Mouse (Mus musculus) kidney, embryonic 16.5 days (tissue): ENCODE measurements at regions not wholly inside any gene's neighbourhood (a gene's known extent, or its start where the extent isn't known, plus 50 kb on each side); places are given as distances from the start of the nearest gene placed in this dataset.
A peak's percentile ranks its signal among the peaks of the same experiment; 100 is the strongest.

Experiments used
- ATAC-seq: fragments of 200-750 bp; cut with Nextera tagmentation; 2 replicates; pipeline ENCODE4 v1.8.0; 2017; ENCODE audit warnings: moderate TSS enrichment; ENCODE audit not compliant: low FRiP score, low TSS enrichment
- H3K27ac ChIP-seq: fragments of 300-500 bp; sonication (generic); 2 replicates; pipeline ENCODE4 v1.5.1; 2014; ENCODE audit warnings: low read length
- H3K27me3 ChIP-seq: fragments of 300-500 bp; sonication (generic); 2 replicates; pipeline ENCODE4 v1.6.1; 2014; ENCODE audit warnings: low read length, control low read depth, mixed read lengths; ENCODE audit not compliant: insufficient read depth
- H3K36me3 ChIP-seq: fragments of 300-500 bp; sonication (generic); 2 replicates; pipeline ENCODE4 v1.6.1; 2014; ENCODE audit warnings: low read length, control low read depth, mixed read lengths; ENCODE audit not compliant: insufficient read depth
- H3K4me1 ChIP-seq: fragments of 300-500 bp; sonication (generic); 2 replicates; pipeline ENCODE4 v1.6.1; 2014; ENCODE audit warnings: low read length, control low read depth, mixed read lengths; ENCODE audit not compliant: insufficient read depth
- H3K4me2 ChIP-seq: fragments of 300-500 bp; sonication (generic); replicated peaks from 2 replicates; pipeline ENCODE4 v1.6.1; 2014; ENCODE audit warnings: low read depth, low read length
- H3K4me3 ChIP-seq: fragments of 300-500 bp; sonication (generic); 2 replicates; pipeline ENCODE4 v1.5.1; 2014; ENCODE audit warnings: mild to moderate bottlenecking, low read length
- H3K9ac ChIP-seq: fragments of 300-500 bp; sonication (generic); replicated peaks from 2 replicates; pipeline ENCODE4 v1.6.1; 2014; ENCODE audit warnings: low read length
- H3K9me3 ChIP-seq: fragments of 300-500 bp; sonication (generic); 2 replicates; pipeline ENCODE4 v1.6.1; 2016; ENCODE audit warnings: low read length, control low read depth
- WGBS: fragments of 180-500 bp; shearing (Covaris S2); extraction: QIAGEN DNeasy Blood & Tissue Kit; methylation state at CpG from one replicate; pipeline ENCODE4 v1.1.7; 2014; 5-methylcytosine and 5-hydroxymethylcytosine counted together

GRCm38 (mm10) chr10:99467319-99467842 lies 204.3 kb downstream of the Dusp6 start:
- 67% methylated on average over 9 of the region's 9 CpGs for WGBS
- H3K27ac ChIP-seq = peak overlapping the region; percentile 69
- ATAC-seq = 0 out of 2 replicates have a peak, but pooled peaks have one; percentile 35
- no peak overlapping the region for H3K4me3 ChIP-seq
- H3K36me3 ChIP-seq = no peaks in the 10 kb centered on the region
- H3K4me1 ChIP-seq = no peaks in the 10 kb centered on the region
- no peak overlapping the region for H3K4me2 ChIP-seq
- H3K9ac ChIP-seq = no peak overlapping the region
- no peaks in the 10 kb centered on the region for H3K27me3 ChIP-seq
- H3K9me3 ChIP-seq = no peaks in the 10 kb centered on the region

GRCm38 (mm10) chr10:99468971-99469370 lies 205.9 kb downstream of the Dusp6 start:
- Histone ChIP-seq H3K4me2 (no peak overlapping the region), H3K4me1 (no peaks in the 10 kb centered on the region), H3K4me3 (no peak overlapping the region), H3K9ac (no peak overlapping the region), H3K9me3 (no peaks in the 10 kb centered on the region), H3K36me3 (no peaks in the 10 kb centered on the region), H3K27ac (no peak overlapping the region), H3K27me3 (no peaks in the 10 kb centered on the region)
- 58% methylated on average over 3 of the region's 3 CpGs for WGBS
- ATAC-seq = no peak

GRCm38 (mm10) chr10:99471832-99472497 lies 208.9 kb downstream of the Dusp6 start:
- no peak overlapping the region for H3K9ac ChIP-seq
- H3K9me3 ChIP-seq = no peaks in the 10 kb centered on the region
- no peak overlapping the region for H3K4me2 ChIP-seq
- no peak for ATAC-seq
- no peaks in the 10 kb centered on the region for H3K36me3 ChIP-seq
- no peaks in the 10 kb centered on the region for H3K4me1 ChIP-seq
- H3K4me3 ChIP-seq = no peak overlapping the region
- no peaks in the 10 kb centered on the region for H3K27me3 ChIP-seq
- no peak overlapping the region for H3K27ac ChIP-seq
- 67% methylated on average over 8 of the region's 8 CpGs for WGBS

- no peak overlapping the region for H3K9ac ChIP-seq
- WGBS = 68% methylated on average over 4 of the region's 4 CpGs
- H3K27ac ChIP-seq = no peak overlapping the region
- no peaks in the 10 kb centered on the region for H3K9me3 ChIP-seq
- no peaks in the 10 kb centered on the region for H3K36me3 ChIP-seq
- H3K4me3 ChIP-seq = no peak overlapping the region
- H3K4me2 ChIP-seq = no peak overlapping the region
- ATAC-seq = no peak
- no peaks in the 10 kb centered on the region for H3K4me1 ChIP-seq
- no peaks in the 10 kb centered on the region for H3K27me3 ChIP-seq
Observed at GRCm38 (mm10) chr10:99472806-99473205, 209.8 kb downstream of the Dusp6 start.

GRCm38 (mm10) chr10:99473758-99474157 lies 210.7 kb downstream of the Dusp6 start:
- H3K4me3 ChIP-seq = no peak overlapping the region
- H3K4me1 ChIP-seq = no peaks in the 10 kb centered on the region
- ATAC-seq = no peak
- no peak overlapping the region for H3K27ac ChIP-seq
- WGBS = 88% methylated on average over 9 of the region's 9 CpGs
- H3K27me3 ChIP-seq = no peaks in the 10 kb centered on the region
- no peak overlapping the region for H3K4me2 ChIP-seq
- no peaks in the 10 kb centered on the region for H3K36me3 ChIP-seq
- no peak overlapping the region for H3K9ac ChIP-seq
- H3K9me3 ChIP-seq = no peaks in the 10 kb centered on the region

- Histone ChIP-seq H3K36me3 (no peaks in the 10 kb centered on the region), H3K4me1 (no peaks in the 10 kb centered on the region), H3K27ac (no peak overlapping the region), H3K9me3 (no peaks in the 10 kb centered on the region), H3K9ac (no peak overlapping the region), H3K4me2 (no peak overlapping the region), H3K27me3 (no peaks in the 10 kb centered on the region), H3K4me3 (no peak overlapping the region)
- ATAC-seq = no peak
- 76% methylated on average over 8 of the region's 8 CpGs for WGBS
Observed at GRCm38 (mm10) chr10:99474546-99474945, 211.5 kb downstream of the Dusp6 start.

- Histone ChIP-seq H3K27ac (no peak overlapping the region), H3K27me3 (no peaks in the 10 kb centered on the region), H3K9me3 (no peaks in the 10 kb centered on the region), H3K4me2 (no peak overlapping the region), H3K4me1 (no peaks in the 10 kb centered on the region), H3K9ac (no peak overlapping the region), H3K4me3 (no peak overlapping the region), H3K36me3 (no peaks in the 10 kb centered on the region)
- ATAC-seq = no peak
- 72% methylated on average over 7 of the region's 7 CpGs for WGBS
Observed at GRCm38 (mm10) chr10:99476214-99476613, 213.2 kb downstream of the Dusp6 start.

GRCm38 (mm10) chr10:99476776-99477175 lies 213.7 kb downstream of the Dusp6 start:
- Histone ChIP-seq H3K27ac (no peak overlapping the region), H3K9ac (no peak overlapping the region), H3K4me1 (no peaks in the 10 kb centered on the region), H3K4me3 (no peak overlapping the region), H3K9me3 (no peaks in the 10 kb centered on the region), H3K27me3 (no peaks in the 10 kb centered on the region), H3K36me3 (no peaks in the 10 kb centered on the region), H3K4me2 (no peak overlapping the region)
- 91% methylated on average over 7 of the region's 7 CpGs for WGBS
- no peak for ATAC-seq

GRCm38 (mm10) chr10:99480573-99480972 lies 217.5 kb downstream of the Dusp6 start:
- no peak overlapping the region for H3K9ac ChIP-seq
- WGBS = 73% methylated on average over 4 of the region's 4 CpGs
- H3K4me3 ChIP-seq = no peak overlapping the region
- no peaks in the 10 kb centered on the region for H3K9me3 ChIP-seq
- no peak overlapping the region for H3K4me2 ChIP-seq
- H3K4me1 ChIP-seq = no peaks in the 10 kb centered on the region
- no peaks in the 10 kb centered on the region for H3K27me3 ChIP-seq
- ATAC-seq = no peak
- no peaks in the 10 kb centered on the region for H3K36me3 ChIP-seq
- H3K27ac ChIP-seq = no peak overlapping the region

- ATAC-seq = no peak
- Histone ChIP-seq H3K4me2 (no peak overlapping the region), H3K4me1 (no peaks in the 10 kb centered on the region), H3K27me3 (no peaks in the 10 kb centered on the region), H3K9me3 (no peaks in the 10 kb centered on the region), H3K4me3 (no peak overlapping the region), H3K9ac (no peak overlapping the region), H3K27ac (no peak overlapping the region), H3K36me3 (no peaks in the 10 kb centered on the region)
- whole genome bisulfite sequencing = 89% methylated on average over 3 of the region's 3 CpGs
Observed at GRCm38 (mm10) chr10:99482009-99482408, 219.0 kb downstream of the Dusp6 start.
